Mouse (Mus musculus) heart, postnatal 14 days (tissue): Measurements from ENCODE around the gene Col6a6. TPM values are rescaled to one million over a fixed set of nuclear protein-coding genes. Genes with fewer than 3 reads are reported as not detected.
"Not testable (repeated sequence)": the region's sequence is repeated elsewhere in the genome, so short reads cannot be mapped to it uniquely, and the experiment has no call there.

ENCODE experiments used
- DNase-seq, 2 experiments: peaks; one replicate each; pipeline ENCODE4 v3.0.0; 2021 to 2022
- intact Hi-C: fragments of 180-260 bp; cut with DNase I; formaldehyde crosslinking; loops from one replicate; pipeline ENCODE4 v1.15.1; 2025
- total RNA-seq, 2 experiments: library from RNA; stranded (reverse); gene quantifications; 2 replicates each; pipeline ENCODE4 v1.2.3; 2021

Col6a6 gene
- total RNA-seq, 2 experiments from 2014 or later = 10.4 to 10.5 TPM

GRCm38 (mm10) chr9:105692472-105692871, 135.5 kb downstream of the Col6a6 start:
- intact Hi-C loops = loop anchor here (10.0 kb wide), 1 partner anchor 422 kb away; no protein-coding TSS in a partner anchor
- DNase-seq = no peak

- DNase-seq = no peak
- intact Hi-C loops = no loop called here
Observed at GRCm38 (mm10) chr9:105689485-105689884, 138.5 kb downstream of the Col6a6 start.

GRCm38 (mm10) chr9:105684549-105685165, 143.3 kb downstream of the Col6a6 start:
- intact Hi-C loops = no loop called here

GRCm38 (mm10) chr9:105681386-105681785, 146.6 kb downstream of the Col6a6 start:
- DNase-seq = no peak
- intact Hi-C loops = no loop called here

More at GRCm38 (mm10) chr9:105684549-105685165, 143.3 kb downstream of the Col6a6 start:
- no peak for DNase-seq

GRCm38 (mm10) chr9:105675941-105676340, 152.0 kb downstream of the Col6a6 start:
- intact Hi-C loops = no loop called here
- DNase-seq = no peak

- no peak for DNase-seq
- intact Hi-C loops = no loop called here
Observed at GRCm38 (mm10) chr9:105672032-105672431, 155.9 kb downstream of the Col6a6 start.

- intact Hi-C loops = no loop called here
- DNase-seq = no peak
Observed at GRCm38 (mm10) chr9:105670916-105671315, 157.0 kb downstream of the Col6a6 start.

- no peak for DNase-seq
- intact Hi-C loops = no loop called here
Observed at GRCm38 (mm10) chr9:105665269-105665668, 162.7 kb downstream of the Col6a6 start.

- intact Hi-C loops = no loop called here
- DNase-seq = no peak
Observed at GRCm38 (mm10) chr9:105659877-105660276, 168.1 kb downstream of the Col6a6 start.

GRCm38 (mm10) chr9:105658216-105658615, 169.7 kb downstream of the Col6a6 start:
- DNase-seq = no peak
- intact Hi-C loops = no loop called here

- intact Hi-C loops = no loop called here
- no peak for DNase-seq
Observed at GRCm38 (mm10) chr9:105656189-105656588, 171.8 kb downstream of the Col6a6 start.

GRCm38 (mm10) chr9:105642460-105643371, 185.2 kb downstream of the Col6a6 start, which contains the start of gene Pik3r4:
Pik3r4 (plus strand) TSS chr9:105642978.
- DNase-seq = peak; percentile 78 to 88
- intact Hi-C loops = no loop called here

GRCm38 (mm10) chr9:105641377-105641776, 186.6 kb downstream of the Col6a6 start:
- intact Hi-C loops = not testable (repeated sequence)

More at GRCm38 (mm10) chr9:105641377-105641776, 186.6 kb downstream of the Col6a6 start:
- not testable (repeated sequence) for DNase-seq

Other genes starting within 250 kb of the Col6a6 start
- gene Pik3r4, start 185.2 kb downstream of the Col6a6 start, total RNA-seq = 10 to 100 TPM; 21.4 to 22.4 TPM
- 1 to 10 TPM in 1 of 2 experiments, under 1 TPM in 1; 0.98 to 1.0 TPM for gene Col6a5, start 132.5 kb upstream of the Col6a6 start, total RNA-seq